Mouse (Mus musculus): ENCODE data around the gene Eno1.

Gene Eno1

GRCm38 (mm10) chr4:150236521-150237481, at the start of gene Eno1:
Gene Eno1 (plus strand): TSS chr4:150236721.
- DNase-seq: peak; percentile 98

- DNase-seq: no peak
These were observed 48.3 kb upstream of the Eno1 start for GRCm38 (mm10) chr4:150188236-150188635.

GRCm38 (mm10) chr4:150192199-150192598, 44.3 kb upstream of the Eno1 start:
- DNase-seq: no peak

GRCm38 (mm10) chr4:150193915-150194314, 42.6 kb upstream of the Eno1 start:
- DNase-seq: peak; percentile 85

GRCm38 (mm10) chr4:150198268-150198667, 38.3 kb upstream of the Eno1 start:
- no peak for DNase-seq

- DNase-seq: no peak
These were observed 35.3 kb upstream of the Eno1 start, which contains the start of gene Car6 for GRCm38 (mm10) chr4:150201232-150201631. Gene Car6 (minus strand): TSS chr4:150201332.

- no peak for DNase-seq
These were observed 33.8 kb upstream of the Eno1 start for GRCm38 (mm10) chr4:150202702-150203101.

GRCm38 (mm10) chr4:150204877-150205276, 31.6 kb upstream of the Eno1 start:
- no peak for DNase-seq

- no peak for DNase-seq
These were observed 26.8 kb upstream of the Eno1 start for GRCm38 (mm10) chr4:150209751-150210150.

GRCm38 (mm10) chr4:150210306-150210705, 26.2 kb upstream of the Eno1 start:
- no peak for DNase-seq

GRCm38 (mm10) chr4:150211930-150212552, 24.5 kb upstream of the Eno1 start:
- DNase-seq: no peak

GRCm38 (mm10) chr4:150212553-150212971, 24.0 kb upstream of the Eno1 start:
- DNase-seq: peak; percentile 35

GRCm38 (mm10) chr4:150213910-150214309, 22.6 kb upstream of the Eno1 start:
- peak; percentile 51 for DNase-seq

GRCm38 (mm10) chr4:150216423-150216822, 20.1 kb upstream of the Eno1 start:
- no peak for DNase-seq

- DNase-seq: no peak
These were observed 19.4 kb upstream of the Eno1 start for GRCm38 (mm10) chr4:150217042-150217554.

GRCm38 (mm10) chr4:150217935-150218334, 18.6 kb upstream of the Eno1 start:
- DNase-seq: no peak

- DNase-seq: peak; percentile 79
These were observed 16.8 kb upstream of the Eno1 start for GRCm38 (mm10) chr4:150219501-150220292.

GRCm38 (mm10) chr4:150220584-150220983, 15.9 kb upstream of the Eno1 start:
- no peak for DNase-seq

- DNase-seq: no peak
These were observed 15.4 kb upstream of the Eno1 start for GRCm38 (mm10) chr4:150221017-150221640.

GRCm38 (mm10) chr4:150223830-150224229, 12.7 kb upstream of the Eno1 start:
- no peak for DNase-seq

- no peak for DNase-seq
These were observed 10.8 kb upstream of the Eno1 start for GRCm38 (mm10) chr4:150225700-150226099.
